Mouse (Mus musculus): ENCODE results near the gene Cd5. TPM values are rescaled to one million over a fixed set of nuclear protein-coding genes. Genes with fewer than 3 reads are reported as not detected.
A peak's percentile ranks its signal among the peaks of the same experiment; 100 is the strongest.

The Cd5 gene
- polyA plus RNA-seq, 1 experiment from 2014 or later: 0.29 TPM

DNA sequence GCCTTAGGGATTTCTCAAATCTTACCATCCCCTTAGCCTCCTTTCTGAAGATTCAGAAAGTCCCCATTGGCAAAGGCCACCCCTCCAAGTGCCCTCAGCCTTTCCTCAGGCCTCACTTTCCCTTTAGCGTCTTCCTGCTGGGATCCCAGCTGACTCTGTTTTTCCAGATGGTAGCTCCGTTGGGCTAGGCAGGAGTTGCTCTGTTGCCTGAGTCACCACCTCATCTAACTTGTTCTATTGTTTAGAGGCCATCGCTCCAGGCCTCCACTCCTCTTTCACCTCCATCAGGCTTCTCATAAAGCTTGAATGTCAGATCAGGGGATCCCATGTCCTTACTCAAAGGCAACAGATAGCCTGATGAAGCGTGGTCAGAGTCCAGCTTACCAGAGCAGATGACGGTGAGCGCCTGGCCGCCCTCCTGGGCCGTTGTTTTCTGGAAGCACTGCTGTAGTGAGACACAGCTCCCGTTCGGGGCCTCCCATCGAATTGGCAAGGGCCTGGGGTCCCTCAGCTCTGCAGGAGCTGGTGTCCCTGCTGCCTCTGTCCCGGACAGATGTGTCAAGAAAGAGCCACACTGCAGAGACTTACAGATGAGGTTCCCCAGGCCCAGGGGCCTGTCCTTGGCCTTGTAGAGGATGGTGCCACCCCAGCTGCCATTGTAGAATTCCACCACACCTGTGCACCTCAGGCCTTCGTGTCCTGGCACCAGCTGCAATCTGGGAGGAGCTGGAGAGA is 14.0 kb downstream of the Cd5 start:
- peaks cover 4% of the 10 kb centered on the region for H3K4me1 ChIP-seq (ENCODE audit: control insufficient read depth, insufficient read depth, low read length)
- ATAC-seq (no peak), DNase-seq (ENCODE audit: low spot score) (no peak)
- no peaks in the 10 kb centered on the region for H3K27me3 ChIP-seq (replicated peaks; ENCODE audit: control insufficient read depth, insufficient read depth, low read length)
- H3K4me2 ChIP-seq (ENCODE audit: low read length): no peak overlapping the region
- no peak overlapping the region for H3K4me3 ChIP-seq (ENCODE audit: low read depth, low read length)
- no peaks in the 10 kb centered on the region for H3K36me3 ChIP-seq (ENCODE audit: control insufficient read depth, insufficient read depth, low read length)
- no peak overlapping the region for H3K9ac ChIP-seq (ENCODE audit: low read length)
- H3K9me3 ChIP-seq (replicated peaks; ENCODE audit: control insufficient read depth, low read length): no peaks in the 10 kb centered on the region
- no peak overlapping the region for H3K27ac ChIP-seq (ENCODE audit: low read depth, low read length)
- WGBS: 82% methylated on average over 13 of the region's 13 CpGs

DNA sequence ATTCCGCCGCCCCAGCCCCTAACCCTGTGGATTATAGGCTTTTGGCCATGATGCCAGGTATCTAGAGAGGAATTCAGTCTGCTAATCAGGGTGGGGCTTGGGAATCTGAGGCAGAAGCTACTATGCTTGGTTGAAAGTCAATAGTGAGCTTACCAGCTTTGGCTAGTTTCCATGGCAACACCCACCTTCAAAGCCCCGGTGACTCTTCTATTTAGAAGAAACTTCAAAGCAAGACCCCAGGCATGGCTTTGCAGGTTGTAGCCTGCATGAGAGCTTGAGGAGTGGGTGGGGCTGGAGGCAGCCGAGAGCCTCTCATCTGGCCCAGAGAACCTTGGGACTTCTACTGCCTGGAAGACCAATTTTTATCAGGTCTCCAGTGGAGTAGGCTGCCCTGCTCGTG is 15.2 kb downstream of the Cd5 start:
- no peaks in the 10 kb centered on the region for H3K27me3 ChIP-seq (replicated peaks; ENCODE audit: control insufficient read depth, insufficient read depth, low read length)
- DNase-seq (ENCODE audit: low spot score) (peak; percentile 67), ATAC-seq (0 out of 2 replicates have a peak, but pooled peaks have one; percentile 19)
- H3K9me3 ChIP-seq (replicated peaks; ENCODE audit: control insufficient read depth, low read length): no peaks in the 10 kb centered on the region
- no peak overlapping the region for H3K4me3 ChIP-seq (ENCODE audit: low read depth, low read length)
- H3K4me2 ChIP-seq (ENCODE audit: low read length): no peak overlapping the region
- H3K9ac ChIP-seq (ENCODE audit: low read length): no peak overlapping the region
- peaks cover 5% of the 10 kb centered on the region for H3K4me1 ChIP-seq (ENCODE audit: control insufficient read depth, insufficient read depth, low read length)
- 26% methylated on average over 5 of the region's 5 CpGs for WGBS
- no peaks in the 10 kb centered on the region for H3K36me3 ChIP-seq (ENCODE audit: control insufficient read depth, insufficient read depth, low read length)
- no peak overlapping the region for H3K27ac ChIP-seq (ENCODE audit: low read depth, low read length)

DNA sequence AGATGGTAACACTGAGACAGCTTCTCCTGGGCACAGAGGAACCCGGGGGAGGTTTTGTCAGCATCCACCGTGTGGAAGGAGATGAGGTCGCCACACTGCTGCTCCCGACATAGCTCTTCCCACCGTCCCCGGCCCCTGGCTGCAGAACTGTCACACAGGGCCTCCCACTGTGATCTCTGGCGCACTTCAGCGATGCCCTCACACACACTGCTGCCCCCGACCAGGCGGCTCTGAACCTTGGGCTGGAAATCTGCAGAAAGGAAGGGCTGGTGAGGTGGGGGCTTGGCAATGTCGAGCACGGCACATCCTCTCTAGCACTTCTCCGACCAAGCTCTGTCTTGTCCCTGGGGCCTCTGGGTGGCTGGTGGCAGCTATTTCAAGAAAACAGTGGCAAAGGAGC is 15.7 kb downstream of the Cd5 start:
- ATAC-seq (no peak), DNase-seq (ENCODE audit: low spot score) (no peak)
- 21% methylated on average over 13 of the region's 13 CpGs for WGBS
- no peak overlapping the region for H3K4me3 ChIP-seq (ENCODE audit: low read depth, low read length)
- H3K27me3 ChIP-seq (replicated peaks; ENCODE audit: control insufficient read depth, insufficient read depth, low read length): no peaks in the 10 kb centered on the region
- no peak overlapping the region for H3K9ac ChIP-seq (ENCODE audit: low read length)
- no peak overlapping the region for H3K4me2 ChIP-seq (ENCODE audit: low read length)
- no peaks in the 10 kb centered on the region for H3K36me3 ChIP-seq (ENCODE audit: control insufficient read depth, insufficient read depth, low read length)
- no peak overlapping the region for H3K27ac ChIP-seq (ENCODE audit: low read depth, low read length)
- H3K4me1 ChIP-seq (ENCODE audit: control insufficient read depth, insufficient read depth, low read length): peaks cover 5% of the 10 kb centered on the region
- no peaks in the 10 kb centered on the region for H3K9me3 ChIP-seq (replicated peaks; ENCODE audit: control insufficient read depth, low read length)

DNA sequence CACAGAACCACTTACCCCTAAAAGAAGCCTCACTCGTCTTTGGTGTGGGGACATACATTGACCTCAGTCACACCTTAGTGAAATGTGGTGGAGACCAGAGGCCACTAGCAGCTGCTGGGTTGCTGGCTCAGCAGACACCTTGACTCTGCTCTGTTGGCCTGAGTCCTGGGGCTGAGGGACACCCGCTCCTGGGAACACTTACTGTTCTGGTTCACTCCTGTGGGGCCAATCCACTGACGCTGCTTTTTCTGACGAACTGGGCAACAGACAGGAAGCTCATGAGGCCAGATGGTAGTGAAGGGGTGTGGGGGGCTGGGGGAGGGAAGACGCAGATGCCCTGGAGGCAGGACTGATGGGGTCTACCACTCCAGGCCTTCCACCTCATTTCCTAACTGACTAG is 17.7 kb downstream of the Cd5 start:
- no peaks in the 10 kb centered on the region for H3K27me3 ChIP-seq (replicated peaks; ENCODE audit: control insufficient read depth, insufficient read depth, low read length)
- no peak overlapping the region for H3K9ac ChIP-seq (ENCODE audit: low read length)

DNA sequence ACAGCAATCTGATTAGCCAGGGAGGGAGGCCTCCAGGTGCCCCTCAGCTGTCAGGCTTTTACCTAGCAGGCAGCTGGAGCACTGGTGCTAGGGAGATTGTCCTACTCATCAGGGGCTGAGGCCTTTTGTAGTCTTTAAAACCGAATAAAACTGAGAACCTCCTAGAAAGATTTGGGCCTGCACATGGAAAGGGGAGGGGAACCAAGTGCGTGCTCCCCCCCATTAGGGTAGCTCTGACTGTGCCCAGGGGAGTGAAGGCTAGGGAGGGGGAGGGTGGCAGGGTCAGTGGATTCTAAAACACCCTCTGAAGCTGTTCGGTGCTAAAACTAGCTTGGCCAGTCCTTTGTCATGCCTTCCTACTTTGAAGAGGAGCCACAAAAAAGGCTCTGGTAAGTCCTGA is 18.3 kb downstream of the Cd5 start:
- H3K36me3 ChIP-seq (ENCODE audit: control insufficient read depth, insufficient read depth, low read length): no peaks in the 10 kb centered on the region
- H3K4me1 ChIP-seq (ENCODE audit: control insufficient read depth, insufficient read depth, low read length): peaks cover 5% of the 10 kb centered on the region
- H3K9ac ChIP-seq (ENCODE audit: low read length): no peak overlapping the region; the same call in 1 of the 2 replicates
- no peaks in the 10 kb centered on the region for H3K9me3 ChIP-seq (replicated peaks; ENCODE audit: control insufficient read depth, low read length)
- no peaks in the 10 kb centered on the region for H3K27me3 ChIP-seq (replicated peaks; ENCODE audit: control insufficient read depth, insufficient read depth, low read length)
- WGBS: 24% methylated on average over 3 of the region's 3 CpGs
- no peak for DNase-seq (ENCODE audit: low spot score)
- H3K27ac ChIP-seq (ENCODE audit: low read depth, low read length): peak overlapping the region; percentile 39; the same call in 1 of the 2 replicates
- no peak for ATAC-seq
- no peak overlapping the region for H3K4me3 ChIP-seq (ENCODE audit: low read depth, low read length)
- no peak overlapping the region for H3K4me2 ChIP-seq (ENCODE audit: low read length)

More for the DNA sequence above, 17.7 kb downstream of the Cd5 start:
- DNase-seq (ENCODE audit: low spot score): no peak
- Histone ChIP-seq H3K36me3 (ENCODE audit: control insufficient read depth, insufficient read depth, low read length) (no peaks in the 10 kb centered on the region), H3K4me2 (ENCODE audit: low read length) (no peak overlapping the region), H3K9me3 (replicated peaks; ENCODE audit: control insufficient read depth, low read length) (no peaks in the 10 kb centered on the region), H3K4me3 (ENCODE audit: low read depth, low read length) (no peak overlapping the region), H3K27ac (ENCODE audit: low read depth, low read length) (peak overlapping the region; percentile 39; the same call in 1 of the 2 replicates), H3K4me1 (ENCODE audit: control insufficient read depth, insufficient read depth, low read length) (peaks cover 5% of the 10 kb centered on the region)
- 62% methylated on average over 5 of the region's 5 CpGs for WGBS
- ATAC-seq: no peak

DNA sequence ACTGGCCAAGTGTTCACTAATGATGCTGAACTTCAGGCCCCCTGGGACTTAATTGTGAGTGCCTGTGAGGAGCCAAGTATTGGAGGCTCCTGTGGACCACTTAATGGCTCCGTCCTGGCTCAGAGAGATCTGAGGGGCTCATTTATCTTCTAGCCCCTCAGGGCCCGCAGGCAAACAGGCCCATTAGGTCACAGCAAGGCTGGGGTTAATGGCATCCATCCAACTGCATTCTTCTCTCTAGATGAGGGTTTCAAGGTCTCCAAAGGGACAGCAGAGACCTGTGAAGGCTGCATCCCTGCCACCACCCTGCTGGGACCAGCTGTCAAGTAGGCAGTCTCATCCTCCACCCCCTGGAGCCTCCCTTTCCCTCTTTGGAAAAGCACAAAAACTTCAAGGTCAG is 19.1 kb downstream of the Cd5 start:
- H3K4me1 ChIP-seq (ENCODE audit: control insufficient read depth, insufficient read depth, low read length): peaks cover 5% of the 10 kb centered on the region
- no peaks in the 10 kb centered on the region for H3K36me3 ChIP-seq (ENCODE audit: control insufficient read depth, insufficient read depth, low read length)
- ATAC-seq (peak; percentile 52), DNase-seq (ENCODE audit: low spot score) (peak; percentile 65)
- peak overlapping the region; percentile 21; the same call in 1 of the 2 replicates for H3K27ac ChIP-seq (ENCODE audit: low read depth, low read length)
- no peak overlapping the region for H3K4me3 ChIP-seq (ENCODE audit: low read depth, low read length)
- WGBS: 19% methylated on average over 2 of the region's 2 CpGs
- H3K4me2 ChIP-seq (ENCODE audit: low read length): no peak overlapping the region
- no peak overlapping the region for H3K9ac ChIP-seq (ENCODE audit: low read length)
- no peaks in the 10 kb centered on the region for H3K27me3 ChIP-seq (replicated peaks; ENCODE audit: control insufficient read depth, insufficient read depth, low read length)
- no peaks in the 10 kb centered on the region for H3K9me3 ChIP-seq (replicated peaks; ENCODE audit: control insufficient read depth, low read length)

DNA sequence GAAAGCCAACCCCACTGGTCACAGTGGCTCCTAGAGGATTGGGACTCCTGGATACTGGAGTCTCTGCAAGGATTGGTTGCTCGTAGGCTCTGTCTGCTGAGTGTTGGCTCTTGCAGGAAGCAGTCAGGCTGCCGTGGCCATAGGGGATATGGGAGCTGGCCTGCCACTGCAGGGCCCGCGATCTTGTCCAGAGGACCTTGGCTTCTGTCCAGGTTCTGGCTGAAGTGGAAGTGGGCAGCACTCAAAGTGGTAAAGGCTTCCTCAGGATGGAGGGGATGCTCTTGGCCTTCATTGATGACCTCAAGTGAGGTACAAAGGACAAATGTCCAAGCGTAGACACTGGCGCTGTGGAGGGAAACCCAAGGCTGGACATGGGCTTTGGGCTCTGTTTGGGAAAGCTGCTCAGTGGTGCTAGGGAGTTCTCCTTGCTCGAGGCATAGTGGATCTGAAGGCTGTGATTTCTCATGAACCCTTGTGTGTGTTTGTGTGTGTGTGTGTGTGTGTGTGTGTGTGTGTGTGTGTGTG is 20.5 kb downstream of the Cd5 start:
- DNase-seq (ENCODE audit: low spot score) (no peak), ATAC-seq (no peak)
- Histone ChIP-seq H3K9me3 (replicated peaks; ENCODE audit: control insufficient read depth, low read length) (no peaks in the 10 kb centered on the region), H3K4me3 (ENCODE audit: low read depth, low read length) (no peak overlapping the region), H3K27me3 (replicated peaks; ENCODE audit: control insufficient read depth, insufficient read depth, low read length) (no peaks in the 10 kb centered on the region), H3K4me2 (ENCODE audit: low read length) (no peak overlapping the region), H3K4me1 (ENCODE audit: control insufficient read depth, insufficient read depth, low read length) (peaks cover 4% of the 10 kb centered on the region), H3K9ac (ENCODE audit: low read length) (no peak overlapping the region), H3K36me3 (ENCODE audit: control insufficient read depth, insufficient read depth, low read length) (peaks cover 9% of the 10 kb centered on the region), H3K27ac (ENCODE audit: low read depth, low read length) (no peak overlapping the region)
- 76% methylated on average over 7 of the region's 7 CpGs for WGBS

DNA sequence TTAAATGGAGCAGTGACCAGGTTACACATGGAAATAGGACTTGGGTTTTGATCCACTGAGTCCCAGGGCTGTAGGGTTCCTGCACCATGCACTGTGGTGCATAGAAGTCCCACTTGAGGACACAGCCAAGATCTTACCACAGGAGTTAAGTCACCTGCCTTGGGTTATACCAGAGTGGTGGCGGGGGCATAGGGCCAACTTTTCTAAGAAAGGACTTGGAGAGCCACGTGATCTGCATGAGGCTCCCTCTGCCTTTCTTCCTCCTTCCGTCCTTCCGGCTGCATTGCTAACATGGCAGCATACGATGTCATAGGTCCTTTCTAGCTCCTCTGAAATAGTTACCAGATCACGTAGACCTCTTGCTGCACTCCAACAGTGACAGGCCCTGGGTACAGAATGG is 23.3 kb downstream of the Cd5 start:
- DNase-seq (ENCODE audit: low spot score) (no peak), ATAC-seq (no peak)
- Histone ChIP-seq H3K9ac (ENCODE audit: low read length) (no peak overlapping the region), H3K4me1 (ENCODE audit: control insufficient read depth, insufficient read depth, low read length) (peaks cover 8% of the 10 kb centered on the region), H3K36me3 (ENCODE audit: control insufficient read depth, insufficient read depth, low read length) (peaks cover 37% of the 10 kb centered on the region), H3K9me3 (replicated peaks; ENCODE audit: control insufficient read depth, low read length) (no peaks in the 10 kb centered on the region), H3K27me3 (replicated peaks; ENCODE audit: control insufficient read depth, insufficient read depth, low read length) (no peaks in the 10 kb centered on the region), H3K4me2 (ENCODE audit: low read length) (no peak overlapping the region), H3K4me3 (ENCODE audit: low read depth, low read length) (no peak overlapping the region), H3K27ac (ENCODE audit: low read depth, low read length) (no peak overlapping the region)
- 87% methylated on average over 6 of the region's 6 CpGs for WGBS

Data from forebrain, embryonic 14.5 days (tissue).